Mouse (Mus musculus) right cerebral cortex, postnatal 14 days (tissue): Measurements from ENCODE around the gene Xylt1.
A peak's percentile ranks its signal among the peaks of the same experiment; 100 is the strongest.

ENCODE experiments used
- DNase-seq: peaks from one replicate; pipeline ENCODE4 v3.0.0; 2022

The Xylt1 gene

DNA sequence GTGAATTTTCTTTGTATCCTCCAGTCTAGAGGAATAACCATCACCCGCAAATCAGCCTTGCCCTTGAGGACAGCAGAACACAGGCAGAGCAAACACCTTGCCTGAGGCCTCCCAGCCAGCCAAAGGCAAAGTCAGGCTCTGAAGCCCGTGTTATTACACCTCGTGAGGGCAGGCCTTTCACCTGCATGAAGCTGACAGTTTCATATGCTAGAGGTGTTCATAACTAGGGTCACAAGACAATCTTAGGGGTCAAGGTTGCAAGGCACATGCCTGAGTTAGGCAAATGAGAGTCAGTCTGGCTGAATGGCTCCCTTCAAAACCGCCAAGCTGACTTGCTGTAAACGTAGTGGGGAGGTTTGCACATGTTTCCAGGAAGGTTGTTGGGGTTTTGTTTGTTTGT lies 186.5 kb downstream of the Xylt1 start:
- no peak for DNase-seq

DNA sequence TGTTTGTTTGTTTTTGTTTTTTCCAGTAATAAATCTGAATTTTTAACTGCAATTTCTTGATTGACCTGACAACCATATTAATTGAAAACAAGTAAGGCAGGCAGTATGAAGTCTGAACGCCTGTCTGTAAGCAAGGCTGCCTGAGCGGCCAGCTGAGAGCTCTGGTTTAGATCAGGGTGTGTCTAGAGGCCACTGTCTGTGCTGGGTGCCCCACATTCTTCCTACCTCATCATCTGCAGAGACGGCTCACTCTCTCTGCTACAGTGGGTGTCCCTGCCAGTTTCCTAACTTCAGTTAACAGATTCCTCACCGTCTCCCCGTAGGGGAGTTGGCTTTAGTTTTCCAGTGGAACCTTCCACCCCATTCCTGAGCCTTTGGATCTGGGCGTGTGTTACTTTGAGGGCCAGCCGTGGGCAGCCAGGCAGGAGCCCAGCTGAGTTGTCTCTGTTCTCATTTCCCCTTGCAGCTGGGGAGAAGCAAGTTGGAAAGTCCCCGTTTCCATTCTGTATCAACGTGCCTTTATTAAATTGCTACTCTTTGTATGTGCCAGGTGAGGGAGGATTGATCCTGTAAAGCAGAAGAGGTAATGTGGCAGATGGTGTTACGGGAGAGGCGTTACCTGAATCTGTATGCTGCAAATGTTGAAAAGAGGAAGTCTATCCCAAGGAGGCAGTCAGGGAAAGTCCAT lies 187.0 kb downstream of the Xylt1 start:
- no peak for DNase-seq

DNA sequence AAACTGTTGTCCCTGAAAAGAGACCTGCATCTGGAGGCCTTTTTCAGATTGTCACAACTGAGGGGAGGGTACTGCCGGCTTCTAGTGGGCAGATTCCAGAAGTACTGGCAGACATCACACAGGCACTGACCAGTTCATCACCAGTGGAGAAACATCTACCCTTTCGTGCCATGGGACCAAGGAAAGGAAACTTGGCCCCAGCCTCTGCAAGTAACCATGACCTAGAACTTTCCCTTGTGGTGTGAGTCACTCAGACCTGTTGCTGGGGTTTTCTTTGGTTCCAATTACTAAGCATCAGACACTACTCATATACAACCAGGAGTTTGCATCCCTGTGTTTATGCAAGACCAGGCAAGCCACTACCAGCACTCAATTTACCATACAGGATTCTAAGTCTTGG lies 190.4 kb downstream of the Xylt1 start:
- DNase-seq, result no peak

DNA sequence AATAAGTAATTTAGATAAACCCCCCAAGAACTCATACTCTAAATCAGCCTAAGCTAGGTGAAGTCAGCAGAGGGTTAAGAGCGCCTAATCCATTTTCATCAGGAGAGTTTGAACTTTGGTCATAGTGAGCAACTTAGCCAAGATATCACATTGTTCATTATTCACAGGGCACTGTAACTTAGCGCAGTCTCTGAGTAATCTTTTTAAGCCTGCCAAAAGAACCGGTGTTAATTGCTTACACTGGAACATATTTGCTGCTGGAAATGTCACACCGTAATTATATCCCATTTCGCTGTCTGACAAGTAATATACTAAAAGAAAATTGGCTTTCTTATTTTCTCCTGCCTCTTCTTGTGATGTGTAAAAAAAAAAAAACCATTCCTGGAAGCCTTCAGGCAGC lies 190.9 kb downstream of the Xylt1 start:
- no peak for DNase-seq

DNA sequence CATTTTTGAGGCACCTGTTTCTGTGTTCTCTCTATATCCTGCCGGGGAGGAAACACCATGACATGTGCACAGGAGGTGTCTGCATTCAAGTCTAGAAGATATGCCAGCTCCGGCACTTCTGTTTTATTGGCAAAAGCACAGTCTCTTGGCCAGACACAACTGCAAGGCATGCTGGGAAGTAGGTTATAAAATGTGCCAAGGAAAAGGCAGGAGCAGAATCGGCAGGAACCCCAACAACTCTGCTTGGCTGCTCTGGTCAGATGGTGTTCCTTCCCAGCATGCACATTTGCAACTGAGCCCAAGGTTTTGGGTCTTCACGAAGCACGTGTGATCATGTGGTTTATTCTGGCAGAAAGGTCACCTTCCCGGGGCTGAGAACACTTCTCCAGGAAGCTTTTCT lies 192.4 kb downstream of the Xylt1 start:
- DNase-seq, result no peak

DNA sequence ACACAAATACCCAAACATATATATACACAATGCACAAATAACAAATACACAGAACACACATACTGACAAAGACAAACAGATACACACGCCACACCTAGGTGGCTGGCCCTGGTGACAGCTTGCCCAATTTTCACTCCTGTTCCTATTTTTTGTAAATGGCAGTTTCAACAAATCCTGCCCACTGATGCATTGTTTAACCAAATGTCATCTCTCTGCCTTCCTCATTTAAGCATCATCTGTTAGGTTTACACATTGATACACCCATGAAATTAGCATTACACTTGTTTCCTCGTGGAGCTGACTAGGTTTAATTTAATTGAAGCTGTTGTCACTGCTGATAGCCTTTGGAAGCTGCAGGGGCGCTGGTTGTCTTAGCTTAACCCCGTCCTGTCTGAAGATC lies 194.6 kb downstream of the Xylt1 start:
- DNase-seq, result no peak

DNA sequence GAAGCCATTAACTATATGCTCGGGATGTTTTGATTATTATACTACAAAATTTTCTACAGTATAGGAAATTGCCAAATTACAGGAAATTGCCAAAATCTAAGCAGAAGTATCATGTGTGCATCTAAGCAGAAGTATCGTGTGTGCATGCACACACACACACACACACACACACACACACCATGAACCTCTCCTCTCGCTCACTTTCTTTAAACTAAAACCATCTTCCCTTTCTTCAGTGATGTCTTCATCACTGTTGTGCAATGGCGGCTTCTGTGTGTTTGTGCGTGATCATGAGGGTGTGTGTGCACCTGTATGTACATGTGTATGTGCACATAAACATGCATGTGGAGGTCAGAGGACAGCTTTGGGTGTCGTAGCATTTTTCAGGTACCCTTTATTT lies 196.3 kb downstream of the Xylt1 start:
- DNase-seq, result no peak

DNA sequence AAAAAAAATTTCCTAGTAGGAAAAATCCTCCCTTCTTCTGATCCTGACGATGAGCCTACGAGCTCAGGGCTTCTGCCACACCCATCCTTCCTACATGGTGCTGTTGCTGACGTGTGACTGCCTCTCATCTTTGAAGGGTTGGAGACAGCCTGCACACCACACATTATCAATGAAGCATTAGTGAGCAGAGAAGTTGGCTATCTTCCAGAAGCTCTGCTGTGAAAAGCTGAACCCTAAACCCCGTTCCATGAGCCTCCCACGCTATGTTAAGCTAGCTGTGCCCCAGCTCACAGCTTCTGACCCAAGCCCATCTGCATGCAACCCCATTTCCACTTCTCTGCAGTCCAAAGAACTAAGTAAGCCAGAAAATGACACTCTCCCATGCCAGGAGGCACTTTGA lies 204.4 kb downstream of the Xylt1 start:
- no peak for DNase-seq

DNA sequence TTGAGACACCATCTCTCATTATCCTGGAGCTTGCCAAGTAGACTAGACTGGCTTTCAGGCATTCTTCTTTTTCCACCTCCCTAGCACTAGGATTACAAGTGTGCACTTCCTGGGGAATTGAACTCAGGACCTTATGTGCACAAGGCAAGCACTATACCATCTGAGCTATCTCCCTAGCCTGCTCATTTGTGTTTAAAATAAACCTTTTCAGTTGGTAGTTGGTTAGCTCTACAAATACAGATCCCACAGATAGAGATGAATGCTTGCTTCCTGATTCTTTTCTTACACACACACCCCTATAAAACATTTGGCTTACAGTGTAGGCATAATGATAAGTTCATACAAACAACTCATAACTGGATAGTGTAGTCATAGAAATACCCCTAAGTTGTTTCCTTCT lies 206.0 kb downstream of the Xylt1 start:
- no peak for DNase-seq

DNA sequence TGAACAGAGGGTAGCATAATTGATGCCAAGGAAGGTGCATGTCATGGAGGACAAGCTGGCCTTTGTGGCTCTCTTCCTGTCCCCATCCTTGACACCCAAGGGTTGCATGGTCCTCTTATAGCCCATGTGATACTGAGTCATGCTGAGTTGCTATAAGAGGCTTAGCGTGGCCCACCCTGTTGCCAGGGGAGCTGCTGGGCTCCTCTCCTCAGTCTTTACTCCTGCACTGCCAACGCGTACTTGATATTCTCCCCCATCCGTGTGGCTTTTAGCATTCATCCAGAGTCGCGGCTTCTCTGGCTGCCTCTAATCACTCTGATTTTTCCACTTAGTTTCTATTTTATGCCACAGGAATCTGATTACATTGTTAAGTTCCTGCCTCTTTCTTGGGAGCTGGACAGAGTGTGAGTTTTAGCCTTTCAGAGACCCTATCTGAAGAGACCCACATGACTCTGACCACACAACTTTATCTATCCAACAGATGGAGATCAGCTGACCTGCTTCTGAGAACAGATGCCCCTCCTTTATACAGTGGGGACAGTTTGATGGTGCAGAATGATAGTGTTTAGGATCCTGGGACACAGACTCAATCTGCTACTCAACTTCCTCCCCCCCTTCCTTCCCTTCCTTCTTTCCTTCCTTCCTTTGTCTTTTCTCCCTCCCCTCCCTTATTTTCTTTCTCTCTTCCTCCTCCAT lies 206.6 kb downstream of the Xylt1 start:
- no peak for DNase-seq

DNA sequence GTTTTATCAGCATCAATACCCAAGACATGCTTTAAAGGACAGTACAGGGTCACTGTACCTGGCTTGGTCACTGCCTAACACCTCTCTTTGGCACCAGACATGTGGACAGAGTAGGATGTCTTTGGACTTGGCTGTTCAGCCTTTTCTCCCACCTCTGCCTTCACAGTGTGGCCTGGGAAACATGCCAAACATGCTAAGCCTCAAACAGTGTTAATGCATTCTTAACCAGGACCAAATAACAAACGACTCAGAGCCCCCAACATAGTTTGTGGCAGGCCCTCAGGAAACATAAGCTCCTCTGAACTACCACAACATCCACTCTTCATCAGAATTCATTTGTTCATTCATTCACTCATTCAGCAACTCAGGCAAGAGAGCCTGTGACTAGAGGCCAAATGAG lies 207.6 kb downstream of the Xylt1 start:
- no peak for DNase-seq

DNA sequence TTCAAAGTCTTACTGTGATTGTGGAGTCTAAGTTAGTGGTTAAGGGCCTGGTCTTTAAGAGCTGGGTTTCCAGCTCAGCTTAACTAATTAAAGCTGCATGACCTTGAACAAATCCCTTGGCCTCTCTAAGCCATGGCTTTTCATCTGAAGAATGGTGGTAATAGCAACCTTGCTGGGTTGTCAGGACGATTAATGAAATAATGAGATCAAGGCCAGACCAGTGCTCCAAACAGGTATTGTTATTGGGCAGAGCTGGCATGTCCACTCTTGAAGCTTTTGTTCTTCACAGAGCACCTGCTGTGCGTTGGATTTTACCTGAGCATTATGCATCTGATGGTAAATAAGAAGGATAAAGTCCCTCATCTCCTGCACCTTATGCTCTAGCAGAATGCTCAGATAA lies 208.6 kb downstream of the Xylt1 start:
- no peak for DNase-seq

DNA sequence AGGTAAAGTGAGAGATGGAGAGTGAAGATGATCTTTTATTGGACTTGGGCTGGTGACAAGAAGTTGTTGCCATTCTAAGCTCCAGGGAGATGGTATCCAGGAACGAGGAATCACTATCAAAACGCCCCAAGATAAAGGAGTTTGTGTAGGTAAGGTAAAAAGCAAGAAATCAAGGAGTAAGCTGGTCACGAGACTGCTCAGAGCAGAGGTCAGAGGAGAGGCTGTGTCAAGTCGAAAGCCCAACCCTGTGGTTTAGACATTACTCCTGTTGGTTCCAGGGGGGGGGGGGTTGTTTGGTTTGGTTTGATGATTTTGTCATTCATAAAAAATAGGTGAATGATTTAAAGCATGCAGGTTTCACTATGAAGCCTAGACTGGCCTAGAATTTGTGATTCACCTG lies 209.0 kb downstream of the Xylt1 start:
- no peak for DNase-seq

DNA sequence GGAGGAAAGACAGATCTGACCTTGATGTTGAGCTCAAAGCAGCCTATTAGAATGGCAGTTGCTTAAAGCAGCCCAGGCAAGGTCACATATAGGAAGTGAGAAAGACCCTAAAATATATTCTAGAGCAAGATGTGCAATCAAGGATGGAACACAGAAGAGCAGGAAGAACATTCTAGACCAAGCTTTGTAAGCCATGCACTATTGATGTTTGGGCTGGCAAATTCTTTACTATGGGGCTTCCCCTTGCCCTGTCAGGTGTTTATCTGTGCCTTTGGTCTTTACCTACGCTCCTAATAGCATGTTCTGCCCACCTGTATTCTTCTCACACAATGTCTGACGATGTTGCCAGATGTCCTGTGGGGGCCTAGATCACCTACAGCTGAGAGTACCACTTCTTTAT lies 213.4 kb downstream of the Xylt1 start:
- DNase-seq, result no peak

DNA sequence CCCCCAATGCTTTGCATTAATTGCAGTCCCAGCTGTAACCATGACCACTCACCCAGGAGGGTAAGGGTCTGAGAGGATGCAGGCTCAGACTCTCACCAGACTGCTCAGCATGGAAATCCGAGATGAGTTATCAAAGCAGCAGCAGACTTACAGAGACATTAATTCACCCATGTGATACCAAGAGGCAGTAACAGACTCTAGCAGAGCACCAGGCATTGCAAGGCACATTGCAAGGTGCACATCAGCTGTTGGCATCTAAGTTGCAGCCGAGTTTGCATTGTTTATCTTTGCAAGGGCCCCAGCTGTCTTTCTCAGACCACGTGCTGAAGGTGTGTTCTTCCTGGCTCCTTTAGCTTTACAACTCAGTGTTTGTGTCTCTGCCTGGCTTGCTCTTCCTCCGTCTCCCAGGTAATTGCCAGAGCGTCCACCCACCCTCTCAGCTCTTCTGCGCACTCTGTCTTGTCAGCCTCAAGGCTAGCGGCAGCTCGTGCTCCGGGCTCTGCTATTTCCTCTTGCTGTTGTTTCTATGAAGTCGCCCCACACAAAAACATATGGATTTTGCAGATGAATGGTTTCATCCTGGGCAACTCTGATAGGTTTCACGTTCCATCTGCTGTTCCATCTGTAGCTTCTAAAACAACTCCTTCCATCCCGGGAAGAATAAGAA lies 214.4 kb downstream of the Xylt1 start:
- peak; percentile 48 for DNase-seq

DNA sequence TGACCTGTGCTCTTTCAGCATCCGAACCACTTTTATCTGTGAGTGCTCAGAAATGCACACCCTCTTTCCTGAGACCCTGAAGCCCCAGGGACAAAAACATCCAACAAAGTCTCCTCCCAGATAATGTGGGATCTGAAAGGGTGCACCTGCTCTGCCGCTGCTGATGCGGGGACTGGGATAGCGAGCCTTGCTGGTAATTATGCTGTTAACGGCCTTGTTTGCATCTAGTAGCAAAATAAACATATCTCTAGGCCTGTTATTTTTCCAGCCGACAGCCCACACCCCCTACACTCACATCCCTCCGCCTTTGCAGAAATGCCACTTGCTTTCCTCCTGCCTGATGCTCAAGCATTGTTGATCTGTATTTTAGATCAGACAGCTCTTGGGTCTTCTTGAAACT lies 219.7 kb downstream of the Xylt1 start:
- no peak for DNase-seq

DNA sequence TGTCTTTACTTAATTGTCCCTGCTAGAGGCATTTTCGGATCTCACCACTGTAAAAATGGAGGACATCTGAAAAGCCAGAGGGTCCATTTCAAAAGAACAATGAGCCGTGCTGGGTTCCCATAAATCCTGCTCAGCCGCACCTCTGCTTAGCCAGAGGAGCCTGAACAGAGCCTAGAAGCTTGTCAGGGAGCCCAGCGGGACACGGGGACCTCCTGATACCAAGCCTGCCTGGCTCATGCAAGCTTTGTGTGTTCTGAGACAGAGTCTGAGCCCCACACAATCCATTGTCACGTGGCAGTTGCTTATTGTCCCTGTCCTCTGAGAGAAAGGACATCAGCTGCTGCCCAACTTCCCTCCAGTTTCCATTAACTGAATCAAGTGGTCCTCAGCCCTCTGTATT lies 229.7 kb downstream of the Xylt1 start:
- DNase-seq, result no peak

DNA sequence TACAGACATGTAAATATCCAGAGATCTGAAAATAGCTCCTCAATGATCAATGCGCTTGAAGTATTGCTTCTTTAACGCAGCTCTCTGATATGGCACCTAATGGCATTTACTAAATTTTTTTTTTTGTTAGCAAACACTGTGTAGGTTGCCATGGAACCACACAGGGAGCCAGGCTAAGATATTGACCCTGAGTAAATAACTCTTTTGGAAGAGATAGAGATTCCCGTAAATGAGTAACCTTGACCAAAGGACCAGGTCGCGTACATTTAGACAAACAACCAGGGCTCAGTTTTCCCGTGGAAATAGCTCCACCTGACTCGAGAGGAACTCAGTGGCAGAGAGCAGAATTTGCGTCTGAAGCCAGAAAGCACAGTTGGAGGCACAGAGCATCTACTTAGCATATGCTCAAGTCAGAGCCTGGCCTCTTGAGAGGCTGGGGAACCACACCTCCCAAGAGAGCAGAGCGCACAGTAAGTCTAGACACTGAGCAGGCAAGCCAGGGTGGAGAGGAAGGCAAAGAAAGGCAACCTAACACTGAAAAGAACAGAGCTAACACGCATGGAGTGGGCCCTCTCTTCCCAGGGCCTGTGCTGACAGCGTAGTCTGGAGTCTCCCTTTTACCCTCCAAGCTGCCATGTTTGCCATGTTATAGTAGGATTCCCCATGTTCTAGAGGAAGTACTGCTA lies 232.2 kb downstream of the Xylt1 start:
- no peak for DNase-seq

DNA sequence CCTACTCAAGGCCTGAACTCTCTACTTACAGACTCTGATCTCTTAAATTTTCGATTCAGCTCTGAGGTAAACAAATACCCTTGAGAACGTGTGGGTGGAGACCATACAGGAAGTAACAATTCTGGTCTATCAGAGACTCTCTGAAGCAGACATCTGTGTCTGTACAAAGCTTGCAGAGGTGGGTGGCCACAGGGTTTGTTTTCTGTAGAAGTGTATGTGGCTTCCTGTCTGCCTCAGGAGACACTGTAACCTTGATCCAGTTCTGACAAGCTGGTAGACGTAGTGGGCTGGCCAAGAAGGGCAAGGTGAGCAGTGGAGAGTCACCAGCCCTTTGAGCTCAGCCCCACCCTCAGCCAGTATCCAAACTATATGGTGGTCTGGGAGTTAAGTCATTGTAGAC lies 233.0 kb downstream of the Xylt1 start:
- DNase-seq, result no peak

DNA sequence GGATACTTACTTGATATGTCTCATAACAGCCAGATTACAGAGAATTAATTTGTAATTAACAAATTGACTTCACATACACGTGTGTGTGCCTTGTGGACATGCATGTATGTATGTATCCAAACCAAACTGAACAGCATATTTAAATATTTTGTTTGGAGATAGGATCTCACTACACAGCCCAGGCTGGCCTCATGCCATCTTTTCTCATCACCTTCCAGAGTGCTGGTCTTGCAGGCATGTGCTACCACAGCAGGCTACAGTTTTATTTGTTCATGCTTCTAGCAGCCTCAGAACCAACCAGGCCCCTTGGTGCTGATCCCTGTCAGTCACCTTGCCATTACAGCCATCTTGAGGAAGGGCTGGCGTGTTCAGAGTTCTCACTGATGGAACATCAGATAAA lies 233.6 kb downstream of the Xylt1 start:
- DNase-seq, result no peak

DNA sequence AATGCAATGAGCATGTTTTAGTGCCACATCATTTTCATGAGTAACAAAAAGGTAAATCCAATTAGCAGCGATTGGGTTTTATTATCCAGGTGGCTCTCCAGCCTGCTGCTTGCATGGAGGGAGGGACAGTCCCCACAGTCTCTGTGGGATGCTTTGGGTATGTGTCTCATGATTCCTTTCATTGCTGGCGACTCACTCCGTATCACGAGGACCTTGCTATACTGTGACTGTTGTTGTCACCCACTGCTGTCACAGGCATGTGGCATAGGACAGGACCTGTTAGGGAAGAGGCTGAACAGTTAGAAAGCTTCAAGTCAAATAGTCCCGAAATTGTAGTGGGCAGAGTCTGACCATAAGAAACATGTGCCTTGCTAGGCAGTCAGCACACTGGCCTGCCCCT lies 234.1 kb downstream of the Xylt1 start:
- DNase-seq, result no peak

DNA sequence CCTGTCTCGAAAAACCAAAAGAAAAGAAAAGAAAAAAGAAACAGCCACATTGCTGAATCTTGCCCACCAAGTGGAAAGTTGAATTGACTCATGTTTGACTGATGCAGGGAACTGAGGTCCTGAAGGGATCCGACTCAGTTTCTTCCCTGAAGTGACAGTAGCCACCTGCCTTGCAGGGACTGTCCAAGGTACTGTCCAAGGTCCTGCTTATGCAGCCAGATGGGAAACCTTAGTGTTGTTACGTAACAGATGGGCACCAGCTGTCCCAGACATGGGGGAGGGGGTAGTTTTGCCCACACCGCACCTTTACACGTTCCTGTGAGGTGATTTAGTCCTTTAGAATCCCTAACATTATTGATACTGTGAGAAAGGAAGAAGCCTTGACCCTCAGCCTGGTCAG lies 235.5 kb downstream of the Xylt1 start:
- no peak for DNase-seq

DNA sequence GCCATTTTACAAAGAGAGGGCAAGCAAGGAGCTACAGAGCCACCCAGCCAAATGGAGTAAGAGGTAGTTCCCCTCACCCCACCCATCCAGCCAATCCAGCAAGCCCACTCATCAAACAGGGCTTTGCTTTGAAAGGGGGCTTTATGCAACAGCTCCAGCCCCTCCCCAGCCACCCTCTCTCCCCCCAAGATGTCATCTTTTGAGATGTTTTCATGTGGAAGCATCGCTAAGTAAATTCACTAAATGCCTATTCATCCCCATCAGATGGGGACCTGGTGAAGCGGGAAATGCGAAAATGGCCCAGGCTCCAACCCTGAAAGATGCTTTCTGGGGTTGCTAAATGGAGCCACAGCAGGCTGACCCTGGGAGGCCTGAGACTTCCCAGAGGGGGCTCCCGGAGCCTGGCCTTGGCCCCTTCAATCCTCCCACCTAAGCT lies 238.0 kb downstream of the Xylt1 start:
- no peak for DNase-seq

DNA sequence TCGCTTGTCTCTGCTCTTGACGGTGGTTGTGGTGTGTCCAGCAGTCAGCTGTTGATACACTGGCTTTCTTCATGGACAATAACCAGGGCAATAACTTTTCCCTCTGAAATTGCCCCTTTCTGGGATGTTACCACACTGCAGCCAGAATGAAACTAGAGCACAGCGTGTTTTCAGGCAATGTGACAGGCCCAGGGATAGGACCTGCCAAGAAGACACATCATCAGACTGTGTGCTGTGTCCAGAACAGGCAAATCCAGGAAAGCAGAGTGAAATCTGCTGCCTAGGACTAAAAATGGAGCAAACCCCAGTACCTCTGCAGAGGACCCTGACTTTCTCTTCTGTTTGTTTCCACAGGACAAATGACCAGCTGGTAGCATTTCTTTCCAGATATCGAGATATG lies 240.8 kb downstream of the Xylt1 start:
- DNase-seq, result no peak
